20 mouse cellular contexts compared by ENCODE assay signal in genomic region chr4:124008725-124009124, GRCm38 (mm10).
DNase-seq lines count a peak whose midpoint lies in the region; ATAC-seq and TF ChIP-seq lines count a peak whose summit lies in the region.
"Had no signal": no experiment of that assay in that cellular context is flagged by ENCODE, and none has a peak within 500 bp of the region (broad histone marks: within the 10 kb centered on the region; RNA-seq: fewer than 3 reads in every experiment).

No protein-coding gene starts in this region.

- H3K9me3 ChIP-seq in ES-E14 (ENCODE audit: control insufficient read depth, insufficient read depth, low read depth, low read length) = no peaks in the 10 kb centered on the region
- no peaks in the 10 kb centered on the region for H3K9me3 ChIP-seq in midbrain, embryonic 13.5 days
- H3K9me3 ChIP-seq: embryonic facial prominence, embryonic 10.5 days; embryonic facial prominence, embryonic 12.5 days; forebrain, embryonic 13.5 days; forebrain, embryonic 15.5 days had no signal

- no peak for TF ChIP-seq CTCF in heart, adult 2 months (IDR thresholded peaks at IDR 0.05)

- H3K4me3 ChIP-seq in ES-E14 (ENCODE audit: insufficient read depth in 1 of 2, low read depth in 1 of 2, low read length in 2 of 2, poor library complexity in 1 of 2, severe bottlenecking in 1 of 2) = no peak overlapping the region
- no peak overlapping the region for H3K4me3 ChIP-seq in heart, adult 2 months
- H3K4me3 ChIP-seq in midbrain, embryonic 13.5 days (replicated peaks) = no peak overlapping the region
- H3K4me3 ChIP-seq: embryonic facial prominence, embryonic 10.5 days; embryonic facial prominence, embryonic 12.5 days; forebrain, embryonic 13.5 days; forebrain, embryonic 15.5 days had no signal

- no peak overlapping the region for H3K9ac ChIP-seq in ES-E14 (ENCODE audit: insufficient read depth, low read depth, low read length, poor library complexity, severe bottlenecking)
- H3K9ac ChIP-seq in heart, adult 2 months (ENCODE audit: low read depth, low read length) = no peak overlapping the region
- no peak overlapping the region for H3K9ac ChIP-seq in midbrain, embryonic 13.5 days (replicated peaks)
- H3K9ac ChIP-seq: embryonic facial prominence, embryonic 12.5 days; forebrain, embryonic 13.5 days; forebrain, embryonic 15.5 days; forebrain, postnatal 0 days had no signal

- no peaks in the 10 kb centered on the region; a peak in 1 of 4 replicates for H3K4me1 ChIP-seq in ES-E14 (ENCODE audit: control insufficient read depth in 2 of 2, insufficient read depth in 2 of 2, low read length in 2 of 2, poor library complexity in 1 of 2)
- H3K4me1 ChIP-seq in heart, adult 2 months (ENCODE audit: control insufficient read depth, insufficient read depth, low read length) = no peaks in the 10 kb centered on the region
- 0 out of 2 replicates have a peak, but pooled peaks cover 2% of the 10 kb centered on the region for H3K4me1 ChIP-seq in midbrain, embryonic 13.5 days (replicated peaks)
- H3K4me1 ChIP-seq: embryonic facial prominence, embryonic 10.5 days; embryonic facial prominence, embryonic 12.5 days; forebrain, embryonic 15.5 days had no signal

- in situ Hi-C loops in ES-E14 (cut with MboI; ENCODE audit: low sequenced_read_pairs in 2 of 2, unreplicated experiment in 2 of 2) = no loop called here

- no peak for TF ChIP-seq EP300 in heart, adult 2 months (IDR thresholded peaks at IDR 0.05; ENCODE audit: insufficient read depth, low read depth, low read length)

- no peak overlapping the region for H3K27ac ChIP-seq in ES-E14 (ENCODE audit: insufficient read depth, low read depth, low read length, poor library complexity, severe bottlenecking)
- no peak overlapping the region for H3K27ac ChIP-seq in heart, adult 2 months
- H3K27ac ChIP-seq in midbrain, embryonic 13.5 days = no peak overlapping the region
- H3K27ac ChIP-seq: embryonic facial prominence, embryonic 10.5 days; embryonic facial prominence, embryonic 12.5 days; forebrain, embryonic 13.5 days; forebrain, embryonic 15.5 days had no signal

- intact Hi-C loops in heart, adult 2 months (cut with DNase I) = no loop called here

- H3K36me3 ChIP-seq in ES-E14 (ENCODE audit: control insufficient read depth, insufficient read depth, low read length, poor library complexity, severe bottlenecking) = no peaks in the 10 kb centered on the region
- no peaks in the 10 kb centered on the region for H3K36me3 ChIP-seq in heart, adult 2 months (ENCODE audit: control insufficient read depth, insufficient read depth, low read length)
- no peaks in the 10 kb centered on the region for H3K36me3 ChIP-seq in midbrain, embryonic 13.5 days
- H3K36me3 ChIP-seq: embryonic facial prominence, embryonic 10.5 days; embryonic facial prominence, embryonic 12.5 days; forebrain, embryonic 15.5 days had no signal

- WGBS in heart, adult 2 months = 100% methylated on average over 1 of the region's 1 CpGs
- WGBS in midbrain, embryonic 13.5 days = 100% methylated on average over 1 of the region's 1 CpGs

- no peaks in the 10 kb centered on the region for H3K79me2 ChIP-seq in heart, adult 2 months (replicated peaks; ENCODE audit: control insufficient read depth, insufficient read depth, low read length)

- no peak overlapping the region for H3K4me2 ChIP-seq in midbrain, embryonic 13.5 days (replicated peaks)
- H3K4me2 ChIP-seq: embryonic facial prominence, embryonic 12.5 days; forebrain, embryonic 13.5 days; forebrain, embryonic 15.5 days had no signal

- H3K27me3 ChIP-seq in heart, adult 2 months (ENCODE audit: control insufficient read depth, insufficient read depth, low read length) = no peaks in the 10 kb centered on the region
- no peaks in the 10 kb centered on the region for H3K27me3 ChIP-seq in midbrain, embryonic 13.5 days
- H3K27me3 ChIP-seq: embryonic facial prominence, embryonic 12.5 days; forebrain, embryonic 13.5 days; forebrain, embryonic 15.5 days had no signal

- no peak for TF ChIP-seq POLR2A in heart, adult 2 months (IDR thresholded peaks at IDR 0.05; ENCODE audit: insufficient read depth, low read depth, low read length)

- DNase-seq in ES-E14 (ENCODE audit: low read depth, low spot score) (no peak), R1 (ENCODE audit: low read depth, low spot score) (peak; percentile 55)
- DNase-seq in heart, adult 2 months = no peak
- DNase-seq in frontal cortex, adult 2 months (ENCODE audit: extremely low spot score in 1 of 2, low spot score in 1 of 2) = no peak
- DNase-seq: adrenal gland, adult 8-10 months; adrenal gland, postnatal 14 days; adrenal gland, postnatal 36 days; cerebellum, adult 11-12 months; cerebellum, adult 2 months; cerebellum, adult 9-10 months; cerebellum, postnatal 10 days; cerebellum, postnatal 25 days; forebrain, postnatal 0 days had no signal

- ATAC-seq in midbrain, embryonic 13.5 days = no peak
- ATAC-seq: activated CD4-positive, CD25-positive, alpha-beta regulatory T cell, adult 4 months; forebrain, embryonic 13.5 days; forebrain, embryonic 15.5 days; forebrain, postnatal 0 days; Patski had no signal

TF ChIP-seq in ES-E14, 5 proteins besides CTCF, POLR2A, EP300 and RAD21:
- no peak for TF ChIP-seq CHD2 (IDR thresholded peaks at IDR 0.05; ENCODE audit: low read depth, low read length)
- peak; percentile 77 for TF ChIP-seq HCFC1 (IDR thresholded peaks at IDR 0.05; ENCODE audit: borderline replicate concordance, insufficient read depth, low read length)
- no peak for TF ChIP-seq ZNF384 (IDR thresholded peaks at IDR 0.05; ENCODE audit: low read depth, low read length)
TF ChIP-seq in ES-E14: peak in this region for 1.
